Mouse (Mus musculus): Measurements from ENCODE around the gene Lsm2.

DNA sequence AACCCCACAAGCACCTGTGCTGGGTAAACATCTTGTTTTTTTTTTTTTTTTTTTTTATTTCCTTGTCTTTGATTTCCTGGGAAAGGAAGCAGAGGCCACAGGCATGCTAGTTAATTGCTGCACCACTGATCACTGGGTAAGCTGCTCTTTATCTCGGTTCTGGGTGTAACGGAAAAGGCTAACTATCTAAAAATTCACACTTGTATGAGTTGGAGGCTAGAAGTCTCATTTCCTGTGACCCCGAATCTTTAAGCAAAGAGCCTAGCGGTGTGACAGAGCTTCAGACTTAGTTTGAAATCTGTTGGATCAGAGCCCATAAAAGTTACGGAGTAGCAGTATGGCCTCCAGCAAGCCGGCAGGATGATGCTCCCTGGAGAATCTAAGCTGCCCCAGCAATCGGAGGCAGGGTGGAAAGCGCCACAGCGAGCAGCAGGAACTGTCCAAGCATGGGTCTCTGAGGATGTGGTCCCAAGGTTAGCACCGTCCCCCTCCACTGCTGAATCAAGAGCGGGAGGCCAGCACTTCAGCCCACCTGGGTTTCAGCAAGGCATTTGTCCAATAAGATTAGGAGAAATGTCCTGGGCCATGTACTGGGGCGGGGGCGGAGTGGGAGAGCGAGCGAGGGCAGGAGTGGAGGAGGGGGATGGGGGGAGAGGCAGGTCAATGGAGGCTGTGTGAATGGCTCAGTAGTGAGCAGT is 40.2 kb upstream of the Lsm2 start:
- TF ChIP-seq CTCF (IDR thresholded peaks at IDR 0.05; ENCODE audit: control insufficient read depth, insufficient read depth, insufficient replicate concordance, low read depth, low read length) = no peak
- no peak for TF ChIP-seq POLR2A (IDR thresholded peaks at IDR 0.05; ENCODE audit: control insufficient read depth, low read depth, low read length)

Data from testis, adult 2 months (tissue).